ENCODE assay signal across 29 mouse cellular contexts in genomic region chr16:76283796-76284195, GRCm38 (mm10).
DNase-seq lines count a peak whose midpoint lies in the region; ATAC-seq and TF ChIP-seq lines count a peak whose summit lies in the region.
"Had no signal": no experiment of that assay in that cellular context is flagged by ENCODE, and none has a peak within 500 bp of the region (broad histone marks: within the 10 kb centered on the region; RNA-seq: fewer than 3 reads in every experiment).

No protein-coding gene starts in this region.

- ATAC-seq in CD4-positive, CD25-positive, alpha-beta regulatory T cell, adult 4 months, result peak; percentile 69
- ATAC-seq in forebrain, embryonic 11.5 days (replicated peaks; ENCODE audit: low FRiP score), result no peak
- ATAC-seq: forebrain, embryonic 13.5 days; intestine, embryonic 15.5 days; liver, embryonic 12.5 days; liver, postnatal 0 days; Patski had no signal

- no peak for DNase-seq in spleen, adult 2 months (ENCODE audit: low read depth in 1 of 2, low spot score in 2 of 2)
- DNase-seq in spleen, adult 12 weeks (ENCODE audit: low spot score), result no peak
- DNase-seq in induced T-regulatory cell, adult 2 months (ENCODE audit: low read depth), result peak; percentile 49
- DNase-seq in thymus, postnatal 25 days, result peak; percentile 45
- no peak for DNase-seq in forebrain, embryonic 11.5 days (ENCODE audit: low spot score)
- no peak for DNase-seq in hindbrain, embryonic 10.5 days (ENCODE audit: low spot score)
- DNase-seq: adrenal gland, adult 2 months; adrenal gland, postnatal 36 days; cerebellum, adult 18-20 months; cerebellum, postnatal 14 days; gastrocnemius, postnatal 10 days; heart, postnatal 10 days; kidney, adult 2 months; kidney, postnatal 36 days; liver, postnatal 0 days; lung, postnatal 36 days had no signal

- peak overlapping the region; percentile 24; the same call in 1 of the 2 replicates for H3K27ac ChIP-seq in spleen, adult 2 months (ENCODE audit: insufficient read depth, low read length)
- H3K27ac ChIP-seq in forebrain, embryonic 11.5 days (ENCODE audit: low read depth, low read length), result no peak overlapping the region
- H3K27ac ChIP-seq in hindbrain, embryonic 10.5 days, result no peak overlapping the region
- H3K27ac ChIP-seq: embryonic facial prominence, embryonic 10.5 days; embryonic facial prominence, embryonic 15.5 days; forebrain, embryonic 13.5 days; hindbrain, embryonic 15.5 days; intestine, embryonic 15.5 days; layer of hippocampus, adult 2 months; left cerebral cortex, adult 2 months; liver, embryonic 12.5 days; midbrain, embryonic 12.5 days had no signal

- H3K36me3 ChIP-seq in spleen, adult 2 months (ENCODE audit: control insufficient read depth, insufficient read depth, low read length), result no peaks in the 10 kb centered on the region
- no peaks in the 10 kb centered on the region for H3K36me3 ChIP-seq in forebrain, embryonic 11.5 days (ENCODE audit: control insufficient read depth, insufficient read depth, low read length)
- H3K36me3 ChIP-seq in hindbrain, embryonic 10.5 days, result peaks cover 9% of the 10 kb centered on the region; the same call in 1 of the 2 replicates
- H3K36me3 ChIP-seq: embryonic facial prominence, embryonic 15.5 days; hindbrain, embryonic 15.5 days; intestine, embryonic 15.5 days; midbrain, embryonic 12.5 days had no signal

- WGBS in spleen, adult 2 months, result 22% methylated on average over 3 of the region's 3 CpGs
- 67% methylated on average over 3 of the region's 3 CpGs for WGBS in forebrain, embryonic 11.5 days
- 70% methylated on average over 3 of the region's 3 CpGs for WGBS in hindbrain, embryonic 10.5 days

- no peaks in the 10 kb centered on the region for H3K27me3 ChIP-seq in spleen, adult 2 months (ENCODE audit: control insufficient read depth, insufficient read depth, low read length)
- H3K27me3 ChIP-seq in forebrain, embryonic 11.5 days (ENCODE audit: control insufficient read depth, insufficient read depth, low read length), result no peaks in the 10 kb centered on the region
- no peaks in the 10 kb centered on the region for H3K27me3 ChIP-seq in hindbrain, embryonic 10.5 days (ENCODE audit: insufficient read depth, poor library complexity, severe bottlenecking)
- H3K27me3 ChIP-seq: embryonic facial prominence, embryonic 15.5 days; forebrain, embryonic 13.5 days; hindbrain, embryonic 15.5 days; intestine, embryonic 15.5 days; liver, embryonic 12.5 days; midbrain, embryonic 12.5 days; Patski had no signal

- H3K9me3 ChIP-seq in forebrain, embryonic 11.5 days (ENCODE audit: control insufficient read depth, low read length), result no peaks in the 10 kb centered on the region
- no peaks in the 10 kb centered on the region for H3K9me3 ChIP-seq in hindbrain, embryonic 10.5 days
- H3K9me3 ChIP-seq: embryonic facial prominence, embryonic 10.5 days; embryonic facial prominence, embryonic 15.5 days; forebrain, embryonic 13.5 days; G1E; hindbrain, embryonic 15.5 days; intestine, embryonic 15.5 days; liver, embryonic 12.5 days; midbrain, embryonic 12.5 days had no signal

- H3K9ac ChIP-seq in forebrain, embryonic 11.5 days (ENCODE audit: low read length), result no peak overlapping the region
- H3K9ac ChIP-seq: embryonic facial prominence, embryonic 15.5 days; forebrain, embryonic 13.5 days; hindbrain, embryonic 15.5 days; intestine, embryonic 15.5 days; liver, embryonic 12.5 days; liver, postnatal 0 days; midbrain, embryonic 12.5 days had no signal

- H3K4me1 ChIP-seq in spleen, adult 2 months (ENCODE audit: control insufficient read depth, insufficient read depth, insufficient read length), result peaks cover 3% of the 10 kb centered on the region; the same call in 1 of the 2 replicates
- no peaks in the 10 kb centered on the region for H3K4me1 ChIP-seq in forebrain, embryonic 11.5 days (replicated peaks; ENCODE audit: control insufficient read depth, insufficient read depth, low read length)
- no peaks in the 10 kb centered on the region for H3K4me1 ChIP-seq in hindbrain, embryonic 10.5 days (replicated peaks)
- H3K4me1 ChIP-seq: embryonic facial prominence, embryonic 10.5 days; embryonic facial prominence, embryonic 15.5 days; forebrain, embryonic 13.5 days; hindbrain, embryonic 15.5 days; intestine, embryonic 15.5 days; midbrain, embryonic 12.5 days had no signal

- H3K4me2 ChIP-seq in forebrain, embryonic 11.5 days (ENCODE audit: low read depth, low read length, severe bottlenecking), result no peak overlapping the region
- H3K4me2 ChIP-seq: embryonic facial prominence, embryonic 15.5 days; forebrain, embryonic 13.5 days; heart, embryonic 11.5 days; hindbrain, embryonic 15.5 days; intestine, embryonic 15.5 days; liver, embryonic 12.5 days; midbrain, embryonic 12.5 days had no signal

- TF ChIP-seq CTCF in spleen, adult 2 months (IDR thresholded peaks at IDR 0.05; ENCODE audit: extremely low read depth, insufficient read depth, insufficient read length, insufficient replicate concordance), result no peak

- no peak overlapping the region for H3K4me3 ChIP-seq in spleen, adult 2 months (ENCODE audit: extremely low read depth, insufficient read depth, insufficient read length)
- no peak overlapping the region for H3K4me3 ChIP-seq in forebrain, embryonic 11.5 days (ENCODE audit: low read depth, low read length)
- H3K4me3 ChIP-seq in hindbrain, embryonic 10.5 days, result no peak overlapping the region
- H3K4me3 ChIP-seq: embryonic facial prominence, embryonic 10.5 days; embryonic facial prominence, embryonic 15.5 days; forebrain, embryonic 13.5 days; hindbrain, embryonic 15.5 days; intestine, embryonic 15.5 days; layer of hippocampus, adult 2 months; left cerebral cortex, adult 2 months; liver, embryonic 12.5 days; midbrain, embryonic 12.5 days had no signal

- no peak for TF ChIP-seq POLR2A in spleen, adult 2 months (IDR thresholded peaks at IDR 0.05; ENCODE audit: low read depth, low read length)

Comparison
In these comparisons a context has a peak if more than half of its experiments do, and no peak if none do; other contexts are left out.
1. DNase-seq: peak in induced T-regulatory cell, adult 2 months (single experiment) and thymus, postnatal 25 days (single experiment); none in spleen, adult 2 months (0 of 2), spleen, adult 12 weeks (single experiment), forebrain, embryonic 11.5 days (single experiment) and hindbrain, embryonic 10.5 days (single experiment).